Mouse (Mus musculus) B cell, adult 2 months (primary cell): ENCODE measurements around the gene Gm3526.
"Not testable (repeated sequence)": the region's sequence is repeated elsewhere in the genome, so short reads cannot be mapped to it uniquely, and the experiment has no call there.

Experiments used
- DNase-seq, 2 experiments: peaks; one replicate each; pipeline ENCODE4 v3.0.0; 2022

Gene Gm3526

GRCm38 (mm10) chr14:5260480-5260879, at the start of gene Gm3526:
Gm3526 (minus strand) TSS chr14:5260580.
- DNase-seq: not testable (repeated sequence)
